Mouse (Mus musculus): Measurements from ENCODE around the gene Syngr2. TPM values are rescaled to one million over a fixed set of nuclear protein-coding genes. Genes with fewer than 3 reads are reported as not detected.

Syngr2 gene
- polyA plus RNA-seq, 2 experiments, result 36.5 to 50.4 TPM

- Histone ChIP-seq H3K4me1 (replicated peaks; ENCODE audit: control insufficient read depth in 2 of 2, insufficient read depth in 2 of 2, low read length in 1 of 2) (peaks cover 0 to under 1% of the 10 kb centered on the region in 2 experiments; a peak in 2 of 4 replicates), H3K9ac (replicated peaks) (no peak overlapping the region), H3K9me3 (ENCODE audit: control insufficient read depth, low read length) (no peaks in the 10 kb centered on the region), H3K36me3 (replicated peaks; ENCODE audit: control insufficient read depth, insufficient read depth, low read depth) (peaks cover 90% of the 10 kb centered on the region), H3K27me3 (ENCODE audit: control insufficient read depth, insufficient read depth, low read length) (no peaks in the 10 kb centered on the region), H3K27ac (no peak overlapping the region), H3K4me2 (ENCODE audit: low read depth) (no peak overlapping the region), H3K4me3 (ENCODE audit: insufficient read depth in 1 of 2, low read depth in 2 of 2, low read length in 2 of 2) (no peak overlapping the region)
- no peak for ATAC-seq (ENCODE audit: insufficient read depth)
- WGBS (ENCODE audit: insufficient replicate concordance), result 75% methylated on average over 13 of the region's 13 CpGs
- TF ChIP-seq EP300 (IDR thresholded peaks at IDR 0.05; ENCODE audit: low read depth) (no peak), CTCF (IDR thresholded peaks at IDR 0.05; ENCODE audit: low read depth) (no peak)
- DNase-seq (ENCODE audit: low read depth in 3 of 3, low spot score in 3 of 3), result no peak
Measured at GRCm38 (mm10) chr11:117816389-117816996, 7.0 kb downstream of the Syngr2 start.

GRCm38 (mm10) chr11:117819095-117819494 is 9.6 kb downstream of the Syngr2 start:
- DNase-seq (ENCODE audit: low read depth in 3 of 3, low spot score in 3 of 3), result no peak
- H3K9me3 ChIP-seq (ENCODE audit: control insufficient read depth, low read length), result no peaks in the 10 kb centered on the region
- no peak overlapping the region for H3K9ac ChIP-seq (replicated peaks)
- peaks cover 8 to 10% of the 10 kb centered on the region in 2 experiments; a peak in 3 of 4 replicates for H3K4me1 ChIP-seq (replicated peaks; ENCODE audit: control insufficient read depth in 2 of 2, insufficient read depth in 2 of 2, low read length in 1 of 2)
- peaks cover 91% of the 10 kb centered on the region for H3K36me3 ChIP-seq (replicated peaks; ENCODE audit: control insufficient read depth, insufficient read depth, low read depth)
- H3K4me3 ChIP-seq (ENCODE audit: insufficient read depth in 1 of 2, low read depth in 2 of 2, low read length in 2 of 2), result no peak overlapping the region
- WGBS (ENCODE audit: insufficient replicate concordance), result 77% methylated on average over 8 of the region's 8 CpGs
- no peak for ATAC-seq (ENCODE audit: insufficient read depth)
- H3K27ac ChIP-seq, result no peak overlapping the region
- TF ChIP-seq CTCF (IDR thresholded peaks at IDR 0.05; ENCODE audit: low read depth) (no peak), EP300 (IDR thresholded peaks at IDR 0.05; ENCODE audit: low read depth) (no peak)
- no peaks in the 10 kb centered on the region for H3K27me3 ChIP-seq (ENCODE audit: control insufficient read depth, insufficient read depth, low read length)
- H3K4me2 ChIP-seq (ENCODE audit: low read depth), result no peak overlapping the region

GRCm38 (mm10) chr11:117820173-117820572 is 10.7 kb downstream of the Syngr2 start:
- TF ChIP-seq CTCF (IDR thresholded peaks at IDR 0.05; ENCODE audit: low read depth) (no peak), EP300 (IDR thresholded peaks at IDR 0.05; ENCODE audit: low read depth) (no peak)
- H3K9ac ChIP-seq (replicated peaks), result no peak overlapping the region
- H3K4me2 ChIP-seq (ENCODE audit: low read depth), result no peak overlapping the region
- no peaks in the 10 kb centered on the region for H3K27me3 ChIP-seq (ENCODE audit: control insufficient read depth, insufficient read depth, low read length)
- ATAC-seq (ENCODE audit: insufficient read depth) (no peak), DNase-seq (ENCODE audit: low read depth in 3 of 3, low spot score in 3 of 3) (no peak)
- H3K9me3 ChIP-seq (ENCODE audit: control insufficient read depth, low read length), result no peaks in the 10 kb centered on the region
- peaks cover 9 to 14% of the 10 kb centered on the region in 2 experiments; a peak in 3 of 4 replicates for H3K4me1 ChIP-seq (replicated peaks; ENCODE audit: control insufficient read depth in 2 of 2, insufficient read depth in 2 of 2, low read length in 1 of 2)
- H3K27ac ChIP-seq, result no peak overlapping the region
- H3K36me3 ChIP-seq (replicated peaks; ENCODE audit: control insufficient read depth, insufficient read depth, low read depth), result peaks cover 83% of the 10 kb centered on the region
- 88% methylated on average over 7 of the region's 7 CpGs for WGBS (ENCODE audit: insufficient replicate concordance)
- H3K4me3 ChIP-seq (ENCODE audit: insufficient read depth in 1 of 2, low read depth in 2 of 2, low read length in 2 of 2), result no peak overlapping the region

GRCm38 (mm10) chr11:117821868-117822267 is 12.4 kb downstream of the Syngr2 start:
- WGBS (ENCODE audit: insufficient replicate concordance), result 86% methylated on average over 9 of the region's 9 CpGs
- Histone ChIP-seq H3K4me2 (ENCODE audit: low read depth) (no peak overlapping the region), H3K9me3 (ENCODE audit: control insufficient read depth, low read length) (no peaks in the 10 kb centered on the region), H3K4me3 (ENCODE audit: insufficient read depth in 1 of 2, low read depth in 2 of 2, low read length in 2 of 2) (no peak overlapping the region), H3K4me1 (replicated peaks; ENCODE audit: control insufficient read depth in 2 of 2, insufficient read depth in 2 of 2, low read length in 1 of 2) (peaks cover 14 to 24% of the 10 kb centered on the region in 2 experiments; a peak in 3 of 4 replicates), H3K27ac (no peak overlapping the region), H3K36me3 (replicated peaks; ENCODE audit: control insufficient read depth, insufficient read depth, low read depth) (peaks cover 67% of the 10 kb centered on the region), H3K9ac (replicated peaks) (no peak overlapping the region), H3K27me3 (ENCODE audit: control insufficient read depth, insufficient read depth, low read length) (no peaks in the 10 kb centered on the region)
- DNase-seq (ENCODE audit: low read depth in 3 of 3, low spot score in 3 of 3) (no peak), ATAC-seq (ENCODE audit: insufficient read depth) (no peak)
- TF ChIP-seq EP300 (IDR thresholded peaks at IDR 0.05; ENCODE audit: low read depth) (no peak), CTCF (IDR thresholded peaks at IDR 0.05; ENCODE audit: low read depth) (no peak)

GRCm38 (mm10) chr11:117822728-117823241 is 13.3 kb downstream of the Syngr2 start:
- Histone ChIP-seq H3K27ac (no peak overlapping the region), H3K4me2 (ENCODE audit: low read depth) (peak overlapping the region; percentile 90; the same call in 1 of the 2 replicates), H3K9ac (replicated peaks) (no peak overlapping the region; the same call in 1 of the 2 replicates), H3K4me3 (ENCODE audit: insufficient read depth in 1 of 2, low read depth in 2 of 2, low read length in 2 of 2) (no peak overlapping the region), H3K27me3 (ENCODE audit: control insufficient read depth, insufficient read depth, low read length) (no peaks in the 10 kb centered on the region), H3K4me1 (replicated peaks; ENCODE audit: control insufficient read depth in 2 of 2, insufficient read depth in 2 of 2, low read length in 1 of 2) (peaks cover 20 to 33% of the 10 kb centered on the region in 2 experiments), H3K9me3 (ENCODE audit: control insufficient read depth, low read length) (no peaks in the 10 kb centered on the region), H3K36me3 (replicated peaks; ENCODE audit: control insufficient read depth, insufficient read depth, low read depth) (peaks cover 58% of the 10 kb centered on the region)
- ATAC-seq (ENCODE audit: insufficient read depth), result no peak
- no peak for TF ChIP-seq CTCF (IDR thresholded peaks at IDR 0.05; ENCODE audit: low read depth)
- TF ChIP-seq EP300 (IDR thresholded peaks at IDR 0.05; ENCODE audit: low read depth), result no peak
- 91% methylated on average over 7 of the region's 7 CpGs for WGBS (ENCODE audit: insufficient replicate concordance)
- no peak for DNase-seq (ENCODE audit: low read depth in 3 of 3, low spot score in 3 of 3)
